Mouse (Mus musculus) myocyte (in vitro differentiated cells): Measurements from ENCODE around the gene Mterf1a.

ENCODE experiments used
- E2F4 ChIP-seq: IDR thresholded peaks from one replicate; pipeline ENCODE4 v1.6.1; 2011; ENCODE audit warnings: mild to moderate bottlenecking, control low read depth, moderate library complexity; ENCODE audit not compliant: insufficient read depth
- POLR2A ChIP-seq: IDR thresholded peaks from one replicate; pipeline ENCODE4 v1.6.1; 2011; ENCODE audit warnings: low read depth, mild to moderate bottlenecking, control low read depth, moderate library complexity; ENCODE audit not compliant: insufficient read length
- TCF12 ChIP-seq: IDR thresholded peaks from one replicate; pipeline ENCODE4 v1.6.1; 2011; ENCODE audit warnings: mild to moderate bottlenecking, control low read depth; ENCODE audit not compliant: poor library complexity, insufficient read depth, severe bottlenecking
- USF1 ChIP-seq: IDR thresholded peaks from one replicate; pipeline ENCODE4 v1.6.1; 2011; ENCODE audit warnings: low read depth, mild to moderate bottlenecking, control low read depth, moderate library complexity

DNA sequence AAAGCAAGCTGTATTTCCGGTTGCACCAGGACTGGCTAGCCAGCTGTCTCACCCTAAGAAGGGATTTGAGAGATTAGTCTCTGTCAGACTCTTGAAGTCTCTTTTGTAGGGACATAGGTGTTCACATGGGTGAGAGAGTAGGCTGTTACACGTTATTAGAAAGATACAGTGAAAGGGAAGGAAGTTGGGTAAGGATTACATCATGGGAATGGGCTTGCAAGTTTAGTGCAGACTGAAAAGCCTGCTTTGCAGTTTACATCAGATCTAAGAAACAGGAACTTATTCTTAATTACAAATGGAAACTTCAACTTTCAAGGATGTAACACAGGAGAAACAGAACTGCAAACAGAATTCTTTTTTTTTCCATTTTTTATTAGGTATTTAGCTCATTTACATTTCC lies 11.7 kb upstream of the Mterf1a start:
- TF ChIP-seq TCF12 (no peak), USF1 (no peak), E2F4 (no peak), POLR2A (no peak)
